Mouse (Mus musculus): ENCODE data around the gene Slc16a9. TPM values are rescaled to one million over a fixed set of nuclear protein-coding genes. Genes with fewer than 3 reads are reported as not detected.

Slc16a9 gene
- total RNA-seq, 1 experiment from 2014 or later = 6.5 TPM

GRCm38 (mm10) chr10:70237936-70238335, 7.0 kb upstream of the Slc16a9 start:
- ATAC-seq (replicated peaks in 1 of 2; ENCODE audit: insufficient read depth in 1 of 2, low FRiP score in 2 of 2, low TSS enrichment in 1 of 2, low read depth in 1 of 2, poor library complexity in 2 of 2, severe bottlenecking in 2 of 2) = no peak

GRCm38 (mm10) chr10:70242751-70243444, 2.0 kb upstream of the Slc16a9 start:
- ATAC-seq (replicated peaks in 1 of 2; ENCODE audit: insufficient read depth in 1 of 2, low FRiP score in 2 of 2, low TSS enrichment in 1 of 2, low read depth in 1 of 2, poor library complexity in 2 of 2, severe bottlenecking in 2 of 2) = peak; percentile 34 to 50; a peak in 2 of 4 replicates

GRCm38 (mm10) chr10:70245559-70245945, 652 bp downstream of the Slc16a9 start:
- peak; percentile 43 to 53 for ATAC-seq (replicated peaks in 1 of 2; ENCODE audit: insufficient read depth in 1 of 2, low FRiP score in 2 of 2, low TSS enrichment in 1 of 2, low read depth in 1 of 2, poor library complexity in 2 of 2, severe bottlenecking in 2 of 2)

- ATAC-seq (replicated peaks in 1 of 2; ENCODE audit: insufficient read depth in 1 of 2, low FRiP score in 2 of 2, low TSS enrichment in 1 of 2, low read depth in 1 of 2, poor library complexity in 2 of 2, severe bottlenecking in 2 of 2) = no peak
Measured at GRCm38 (mm10) chr10:70246076-70246475, 1.2 kb downstream of the Slc16a9 start.

GRCm38 (mm10) chr10:70250354-70250753, 5.5 kb downstream of the Slc16a9 start:
- ATAC-seq (replicated peaks in 1 of 2; ENCODE audit: insufficient read depth in 1 of 2, low FRiP score in 2 of 2, low TSS enrichment in 1 of 2, low read depth in 1 of 2, poor library complexity in 2 of 2, severe bottlenecking in 2 of 2) = no peak

GRCm38 (mm10) chr10:70250766-70251165, 5.9 kb downstream of the Slc16a9 start:
- ATAC-seq (replicated peaks in 1 of 2; ENCODE audit: insufficient read depth in 1 of 2, low FRiP score in 2 of 2, low TSS enrichment in 1 of 2, low read depth in 1 of 2, poor library complexity in 2 of 2, severe bottlenecking in 2 of 2) = no peak

GRCm38 (mm10) chr10:70254666-70255065, 9.8 kb downstream of the Slc16a9 start:
- ATAC-seq (replicated peaks in 1 of 2; ENCODE audit: insufficient read depth in 1 of 2, low FRiP score in 2 of 2, low TSS enrichment in 1 of 2, low read depth in 1 of 2, poor library complexity in 2 of 2, severe bottlenecking in 2 of 2) = no peak

- no peak for ATAC-seq (replicated peaks in 1 of 2; ENCODE audit: insufficient read depth in 1 of 2, low FRiP score in 2 of 2, low TSS enrichment in 1 of 2, low read depth in 1 of 2, poor library complexity in 2 of 2, severe bottlenecking in 2 of 2)
Measured at GRCm38 (mm10) chr10:70255601-70256210, 10.8 kb downstream of the Slc16a9 start.

- ATAC-seq (replicated peaks in 1 of 2; ENCODE audit: insufficient read depth in 1 of 2, low FRiP score in 2 of 2, low TSS enrichment in 1 of 2, low read depth in 1 of 2, poor library complexity in 2 of 2, severe bottlenecking in 2 of 2) = peak; percentile 87 to 93
Measured at GRCm38 (mm10) chr10:70257029-70257428, 12.1 kb downstream of the Slc16a9 start.

GRCm38 (mm10) chr10:70260904-70261303, 16.0 kb downstream of the Slc16a9 start:
- no peak for ATAC-seq (replicated peaks in 1 of 2; ENCODE audit: insufficient read depth in 1 of 2, low FRiP score in 2 of 2, low TSS enrichment in 1 of 2, low read depth in 1 of 2, poor library complexity in 2 of 2, severe bottlenecking in 2 of 2)

GRCm38 (mm10) chr10:70262051-70262450, 17.2 kb downstream of the Slc16a9 start:
- no peak for ATAC-seq (replicated peaks in 1 of 2; ENCODE audit: insufficient read depth in 1 of 2, low FRiP score in 2 of 2, low TSS enrichment in 1 of 2, low read depth in 1 of 2, poor library complexity in 2 of 2, severe bottlenecking in 2 of 2)

GRCm38 (mm10) chr10:70263681-70264189, 18.8 kb downstream of the Slc16a9 start:
- ATAC-seq (replicated peaks in 1 of 2; ENCODE audit: insufficient read depth in 1 of 2, low FRiP score in 2 of 2, low TSS enrichment in 1 of 2, low read depth in 1 of 2, poor library complexity in 2 of 2, severe bottlenecking in 2 of 2) = peak; percentile 62 to 67

- ATAC-seq (replicated peaks in 1 of 2; ENCODE audit: insufficient read depth in 1 of 2, low FRiP score in 2 of 2, low TSS enrichment in 1 of 2, low read depth in 1 of 2, poor library complexity in 2 of 2, severe bottlenecking in 2 of 2) = 0 out of 4 replicates have a peak, but pooled peaks of 1 of the 2 experiments have one; percentile 16
Measured at GRCm38 (mm10) chr10:70264337-70265036, 19.6 kb downstream of the Slc16a9 start.

GRCm38 (mm10) chr10:70266501-70266900, 21.6 kb downstream of the Slc16a9 start:
- no peak for ATAC-seq (replicated peaks in 1 of 2; ENCODE audit: insufficient read depth in 1 of 2, low FRiP score in 2 of 2, low TSS enrichment in 1 of 2, low read depth in 1 of 2, poor library complexity in 2 of 2, severe bottlenecking in 2 of 2)

- no peak for ATAC-seq (replicated peaks in 1 of 2; ENCODE audit: insufficient read depth in 1 of 2, low FRiP score in 2 of 2, low TSS enrichment in 1 of 2, low read depth in 1 of 2, poor library complexity in 2 of 2, severe bottlenecking in 2 of 2)
Measured at GRCm38 (mm10) chr10:70268581-70269446, 23.9 kb downstream of the Slc16a9 start.

GRCm38 (mm10) chr10:70269447-70269787, 24.5 kb downstream of the Slc16a9 start:
- peak in 1 of 2 experiments; percentile 41; a peak in 2 of 4 replicates for ATAC-seq (replicated peaks in 1 of 2; ENCODE audit: insufficient read depth in 1 of 2, low FRiP score in 2 of 2, low TSS enrichment in 1 of 2, low read depth in 1 of 2, poor library complexity in 2 of 2, severe bottlenecking in 2 of 2)

GRCm38 (mm10) chr10:70276678-70277077, 31.8 kb downstream of the Slc16a9 start:
- no peak for ATAC-seq (replicated peaks in 1 of 2; ENCODE audit: insufficient read depth in 1 of 2, low FRiP score in 2 of 2, low TSS enrichment in 1 of 2, low read depth in 1 of 2, poor library complexity in 2 of 2, severe bottlenecking in 2 of 2)
